Mouse (Mus musculus) cortical plate, adult 2 months (tissue): ENCODE results near the gene Cd300lf.

Experiments used
- CTCF ChIP-seq: fragments of 200-500 bp; IDR thresholded peaks from 2 replicates; pipeline ENCODE4 v1.5.1; 2011; ENCODE audit warnings: mild to moderate bottlenecking, control low read depth, low read length; ENCODE audit not compliant: insufficient read depth; ENCODE audit errors: extremely low read depth
- POLR2A ChIP-seq: fragments of 200-500 bp; IDR thresholded peaks from 2 replicates; pipeline ENCODE4 v1.6.1; 2011; ENCODE audit warnings: mild to moderate bottlenecking, low read length, control low read depth; ENCODE audit not compliant: insufficient read depth; ENCODE audit errors: extremely low read depth

- TF ChIP-seq POLR2A (no peak), CTCF (no peak)
Measured at GRCm38 (mm10) chr11:115151755-115152429, 18.1 kb upstream of the Cd300lf start.
